Mouse (Mus musculus): ENCODE results near the gene Htra2.

Htra2 gene

GRCm38 (mm10) chr6:83033249-83034185 is 21.6 kb downstream of the Htra2 start, which contains the start of the genes Dok1 and Loxl3:
Gene Dok1 (minus strand): TSS chr6:83033471.
Gene Loxl3 (plus strand): TSS chr6:83034173.
- DNase-seq (ENCODE audit: extremely low read depth, low read depth): no peak

DNA sequence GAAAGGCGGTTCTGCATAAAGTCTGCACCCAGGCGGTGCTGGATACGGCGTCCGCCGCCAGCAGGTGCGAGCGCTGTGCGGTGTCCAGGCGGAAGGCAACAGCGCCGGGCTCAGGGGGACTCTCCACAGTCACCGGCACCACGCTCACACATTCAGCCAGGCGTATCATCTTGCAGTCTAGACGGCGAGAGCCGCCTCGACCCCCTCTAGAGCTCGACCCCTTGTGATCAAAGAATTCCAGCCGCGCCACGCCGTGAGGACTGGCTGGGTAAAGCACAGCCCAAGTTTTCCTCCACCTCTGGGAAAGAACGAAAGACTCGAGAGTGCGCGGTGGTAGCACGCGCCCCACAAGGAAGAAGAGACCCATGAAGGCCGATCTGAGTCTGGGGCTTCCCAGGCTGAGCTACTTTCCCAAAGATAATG is 22.3 kb downstream of the Htra2 start:
- no peak for DNase-seq (ENCODE audit: extremely low read depth, low read depth)

DNA sequence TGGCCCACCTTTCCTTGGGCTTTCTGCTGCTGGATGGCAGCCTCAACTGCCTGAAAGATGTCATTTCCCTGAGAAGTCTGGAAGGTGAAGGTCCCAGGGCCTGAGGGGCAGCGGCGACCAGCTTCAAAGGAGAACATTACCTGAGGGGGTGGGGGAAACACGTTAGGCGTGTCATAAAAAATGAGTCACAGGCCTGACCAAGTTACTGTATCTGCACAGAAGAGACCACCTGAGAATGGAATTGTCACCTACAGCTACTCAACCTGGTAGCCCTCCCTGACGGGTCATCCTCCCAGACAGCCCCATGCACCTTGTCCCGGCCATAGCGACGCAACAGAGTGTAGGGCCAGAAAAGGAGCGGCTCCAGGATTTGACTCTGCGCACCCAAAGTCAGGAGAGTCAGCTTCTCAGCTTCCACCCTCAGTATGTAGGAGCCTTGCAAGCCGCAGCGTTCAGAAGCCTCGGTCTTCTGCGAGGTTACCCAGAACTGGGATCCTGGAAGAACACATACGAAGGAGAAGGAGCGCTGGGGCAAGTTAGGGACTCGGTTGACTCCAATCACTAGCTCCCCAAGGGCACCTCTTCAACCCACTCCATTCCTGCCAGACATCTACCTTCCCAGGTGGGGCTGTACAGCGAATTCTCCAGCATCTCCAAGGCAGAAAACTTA is 23.0 kb downstream of the Htra2 start:
- DNase-seq (ENCODE audit: extremely low read depth, low read depth): no peak

GRCm38 (mm10) chr6:83031111-83031510 is 24.0 kb downstream of the Htra2 start:
- DNase-seq (ENCODE audit: extremely low read depth, low read depth): no peak

GRCm38 (mm10) chr6:83029777-83030176 is 25.3 kb downstream of the Htra2 start:
- DNase-seq (ENCODE audit: extremely low read depth, low read depth): no peak

GRCm38 (mm10) chr6:83027706-83028105 is 27.4 kb downstream of the Htra2 start:
- DNase-seq (ENCODE audit: extremely low read depth, low read depth): no peak

- no peak for DNase-seq (ENCODE audit: extremely low read depth, low read depth)
Observed at GRCm38 (mm10) chr6:83027293-83027692, 27.8 kb downstream of the Htra2 start.

GRCm38 (mm10) chr6:83025221-83025620 is 29.9 kb downstream of the Htra2 start:
- no peak for DNase-seq (ENCODE audit: extremely low read depth, low read depth)

DNA sequence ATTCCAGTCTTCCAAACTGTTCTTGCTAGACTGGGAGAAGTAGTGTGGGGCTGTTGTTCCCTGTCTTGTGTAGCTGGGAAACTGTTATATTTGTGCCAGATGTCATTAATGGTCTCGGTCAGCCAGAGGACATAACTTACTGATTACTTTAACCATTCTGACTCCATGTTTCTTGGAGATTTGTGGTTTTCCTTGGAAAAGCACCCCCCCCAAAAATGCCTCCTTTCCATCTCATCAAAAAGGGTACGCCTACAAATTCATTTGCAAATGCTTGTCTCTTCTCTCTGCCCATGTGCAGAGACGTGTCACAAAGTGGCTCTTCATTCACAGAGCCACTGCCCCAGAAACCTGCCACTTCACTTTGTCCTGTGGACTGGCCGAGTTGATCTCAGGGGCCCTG is 30.7 kb downstream of the Htra2 start:
- DNase-seq (ENCODE audit: extremely low read depth, low read depth): no peak

GRCm38 (mm10) chr6:83023786-83024185 is 31.3 kb downstream of the Htra2 start:
- no peak for DNase-seq (ENCODE audit: extremely low read depth, low read depth)

DNA sequence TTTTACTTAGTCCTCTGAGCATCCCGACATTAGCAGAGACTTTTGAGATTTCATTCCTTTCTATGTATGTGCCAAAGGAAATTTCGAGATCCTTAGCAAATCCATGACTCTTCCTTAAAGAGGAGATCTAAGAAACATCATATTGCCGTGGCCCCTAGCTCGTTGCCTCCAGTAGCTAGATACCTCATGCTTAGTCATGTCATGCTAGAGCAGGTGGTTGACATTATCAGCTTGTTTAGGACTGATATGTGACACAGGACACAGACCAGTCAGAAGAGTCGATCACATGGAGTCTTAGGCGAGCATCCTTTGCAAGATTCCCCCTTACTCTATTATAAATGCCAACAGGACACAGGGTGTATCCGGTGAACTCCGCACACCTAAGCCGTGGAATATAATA is 32.1 kb downstream of the Htra2 start:
- no peak for DNase-seq (ENCODE audit: extremely low read depth, low read depth)

DNA sequence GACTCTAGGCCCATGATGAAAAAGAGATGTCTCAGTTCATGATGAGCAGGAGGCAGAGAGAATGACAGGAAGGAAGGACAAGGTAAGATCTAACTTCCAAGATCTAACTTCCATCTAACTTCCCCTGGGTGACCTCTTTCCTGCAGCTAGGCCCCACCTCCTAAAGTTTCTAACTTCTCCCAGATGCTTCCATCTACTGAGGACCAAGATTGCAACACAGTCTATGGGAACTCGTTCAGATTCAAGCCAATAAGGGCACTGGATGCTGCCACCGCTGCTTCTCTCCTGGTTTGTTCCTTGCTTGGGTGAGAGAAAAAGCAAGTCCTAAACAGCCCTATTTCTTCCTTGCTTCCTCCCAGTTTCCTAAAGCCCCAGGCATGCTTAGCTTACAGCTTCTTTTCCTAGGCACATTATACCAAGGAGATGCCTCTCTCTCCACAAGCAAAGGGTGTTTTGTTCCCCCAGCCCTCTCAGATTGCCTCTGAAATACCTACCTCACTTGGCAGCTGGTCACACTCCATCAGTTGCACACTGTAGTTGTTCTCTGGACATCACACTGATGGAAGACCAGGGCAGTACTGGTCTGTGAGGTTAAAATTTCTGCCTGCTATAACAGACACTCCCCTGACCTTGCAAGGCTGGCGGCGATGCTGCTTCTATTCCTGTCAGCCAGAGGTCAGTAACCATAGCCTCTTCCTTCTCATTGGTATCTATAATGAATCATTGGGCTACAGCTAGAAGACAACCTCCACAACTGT is 34.1 kb downstream of the Htra2 start:
- DNase-seq (ENCODE audit: extremely low read depth, low read depth): no peak

DNA sequence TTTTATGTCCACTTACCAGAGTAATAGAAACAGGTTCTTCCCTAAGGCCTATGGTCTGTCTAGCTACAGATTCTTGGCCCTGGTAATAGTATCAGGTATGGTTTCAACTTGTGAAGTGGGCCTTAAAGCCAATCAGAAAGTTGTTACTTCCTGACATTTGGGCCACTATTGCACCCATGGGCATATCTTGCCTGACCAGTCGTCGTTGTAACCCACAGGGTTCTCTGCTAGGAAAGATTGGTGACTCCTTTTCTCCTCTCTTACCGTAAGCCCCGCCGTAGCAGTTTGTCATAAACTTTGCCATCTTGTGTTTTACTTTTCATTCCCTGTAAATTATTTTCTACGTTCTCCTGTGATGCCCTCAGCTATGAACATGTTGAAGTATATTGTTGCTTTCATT is 35.0 kb downstream of the Htra2 start:
- no peak for DNase-seq (ENCODE audit: extremely low read depth, low read depth)

DNA sequence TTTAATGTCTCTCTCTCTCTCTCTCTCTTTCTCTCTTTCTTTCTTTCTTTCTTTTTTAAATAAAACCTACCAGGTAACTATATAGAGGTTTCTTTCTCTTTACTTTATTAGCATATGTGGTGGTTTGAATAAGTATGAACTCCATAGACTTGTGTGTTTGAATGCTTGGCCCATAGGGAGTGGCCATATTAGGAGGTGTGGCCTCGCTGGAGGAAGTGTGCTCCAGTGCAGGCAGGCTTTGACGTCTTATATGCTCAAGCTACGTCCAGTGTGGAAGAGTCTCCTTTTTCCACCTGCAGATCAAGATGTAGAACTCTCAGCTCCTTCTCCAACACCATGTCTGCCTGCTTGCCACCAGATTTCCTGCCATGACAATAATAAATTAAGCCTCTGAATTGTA is 36.0 kb downstream of the Htra2 start:
- no peak for DNase-seq (ENCODE audit: extremely low read depth, low read depth)

DNA sequence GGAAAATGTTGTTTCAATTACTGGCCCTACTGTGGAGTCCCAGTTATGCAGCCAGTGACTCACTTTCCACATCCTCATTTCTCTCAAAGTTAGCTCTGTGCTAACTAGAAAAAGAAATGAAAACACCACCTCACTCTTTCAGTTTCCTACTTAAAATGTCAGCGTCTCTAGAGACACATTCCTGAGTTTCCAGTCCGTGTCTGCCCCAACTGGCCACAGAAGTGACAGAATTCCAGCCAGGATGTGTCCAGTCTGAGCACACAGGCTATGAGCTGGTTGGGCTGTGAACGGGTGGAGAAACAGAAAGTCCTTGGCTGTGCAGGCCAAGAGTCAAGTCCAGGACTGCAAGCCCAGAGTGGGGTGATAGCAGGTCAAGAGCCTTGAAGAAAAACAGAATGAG is 37.9 kb downstream of the Htra2 start:
- DNase-seq (ENCODE audit: extremely low read depth, low read depth): no peak

GRCm38 (mm10) chr6:83015749-83016148 is 39.3 kb downstream of the Htra2 start:
- DNase-seq (ENCODE audit: extremely low read depth, low read depth): no peak

GRCm38 (mm10) chr6:83014482-83015466 is 40.3 kb downstream of the Htra2 start:
- no peak for DNase-seq (ENCODE audit: extremely low read depth, low read depth)

- no peak for DNase-seq (ENCODE audit: extremely low read depth, low read depth)
Observed at GRCm38 (mm10) chr6:83013444-83013843, 41.6 kb downstream of the Htra2 start.

GRCm38 (mm10) chr6:83011756-83012155 is 43.3 kb downstream of the Htra2 start:
- no peak for DNase-seq (ENCODE audit: extremely low read depth, low read depth)

- DNase-seq (ENCODE audit: extremely low read depth, low read depth): no peak
Observed at GRCm38 (mm10) chr6:83011255-83011654, 43.8 kb downstream of the Htra2 start.

DNA sequence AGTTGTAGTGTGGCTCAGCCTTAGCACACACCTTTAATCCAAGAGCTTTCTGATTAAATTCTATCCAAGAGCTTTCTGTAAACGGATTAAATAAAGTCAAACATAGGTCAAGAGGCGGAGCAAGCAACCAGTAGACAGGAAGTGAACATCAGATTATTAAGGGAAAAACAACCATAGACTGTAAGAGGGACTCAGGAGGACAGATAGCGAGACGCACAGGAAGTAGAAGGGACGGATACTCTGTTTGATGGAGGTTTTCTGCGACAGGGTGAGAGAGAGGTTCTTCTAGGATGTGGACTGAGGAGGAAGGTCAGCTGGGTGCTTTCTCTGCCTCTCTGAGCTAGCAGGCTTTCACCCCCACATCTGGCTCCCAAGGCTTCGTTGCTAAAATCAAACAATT is 45.1 kb downstream of the Htra2 start:
- DNase-seq (ENCODE audit: extremely low read depth, low read depth): peak; percentile 79
